Mouse (Mus musculus) neural tube, embryonic 11.5 days (tissue): ENCODE measurements around the gene Mras. TPM values are rescaled to one million over a fixed set of nuclear protein-coding genes. Genes with fewer than 3 reads are reported as not detected.
A peak's percentile ranks its signal among the peaks of the same experiment; 100 is the strongest.

Source experiments
- ATAC-seq: fragments of 200-750 bp; cut with Nextera tagmentation; 2 replicates; pipeline ENCODE4 v1.8.0; 2017; ENCODE audit warnings: moderate number of reproducible peaks, mild to moderate bottlenecking, moderate TSS enrichment, moderate library complexity; ENCODE audit not compliant: insufficient read depth, low FRiP score, low TSS enrichment
- DNase-seq: peaks from one replicate; pipeline ENCODE4 v3.0.0-alpha.2; 2015; ENCODE audit warnings: low spot score
- H3K27ac ChIP-seq: fragments of 300-500 bp; sonication (generic); 2 replicates; pipeline ENCODE4 v1.5.1; 2014; ENCODE audit warnings: low read depth, mild to moderate bottlenecking, low read length
- H3K27me3 ChIP-seq: fragments of 300-500 bp; sonication (generic); 2 replicates; pipeline ENCODE4 v1.6.1; 2014; ENCODE audit warnings: mild to moderate bottlenecking, low read length, mixed read lengths; ENCODE audit not compliant: control insufficient read depth, insufficient read depth
- H3K36me3 ChIP-seq: fragments of 300-500 bp; sonication (generic); 2 replicates; pipeline ENCODE4 v1.6.1; 2014; ENCODE audit warnings: mild to moderate bottlenecking, low read length, moderate library complexity, mixed read lengths; ENCODE audit not compliant: control insufficient read depth, insufficient read depth
- H3K4me1 ChIP-seq: fragments of 300-500 bp; sonication (generic); 2 replicates; pipeline ENCODE4 v1.6.1; 2014; ENCODE audit warnings: low read length, mixed read lengths; ENCODE audit not compliant: control insufficient read depth, insufficient read depth
- H3K4me2 ChIP-seq: fragments of 300-500 bp; sonication (generic); 2 replicates; pipeline ENCODE4 v1.6.1; 2014; ENCODE audit warnings: low read depth, mild to moderate bottlenecking, moderate library complexity
- H3K4me3 ChIP-seq: fragments of 300-500 bp; sonication (generic); 2 replicates; pipeline ENCODE4 v1.5.1; 2014; ENCODE audit warnings: low read depth, low read length
- H3K9ac ChIP-seq: fragments of 300-500 bp; sonication (generic); 2 replicates; pipeline ENCODE4 v1.6.1; 2014; ENCODE audit warnings: mild to moderate bottlenecking, low read length
- H3K9me3 ChIP-seq: fragments of 300-500 bp; sonication (generic); 2 replicates; pipeline ENCODE4 v1.6.1; 2016; ENCODE audit warnings: low read length; ENCODE audit not compliant: control insufficient read depth
- WGBS: fragments of 180-500 bp; shearing (Covaris S2); extraction: QIAGEN DNeasy Blood & Tissue Kit; methylation state at CpG from one replicate; pipeline ENCODE4 v1.1.7; 2014; 5-methylcytosine and 5-hydroxymethylcytosine counted together
- polyA plus RNA-seq: library from polyadenylated mRNA; unstranded; fragments of >200 nt; fragmentation: Nextera tagmentation; extraction: Ambion mirVana; gene quantifications from 2 replicates; pipeline ENCODE4 v1.2.1, GENCODE M21; 2014

The Mras gene
- polyA plus RNA-seq, 1 experiment from 2014 or later = 17.5 TPM

DNA sequence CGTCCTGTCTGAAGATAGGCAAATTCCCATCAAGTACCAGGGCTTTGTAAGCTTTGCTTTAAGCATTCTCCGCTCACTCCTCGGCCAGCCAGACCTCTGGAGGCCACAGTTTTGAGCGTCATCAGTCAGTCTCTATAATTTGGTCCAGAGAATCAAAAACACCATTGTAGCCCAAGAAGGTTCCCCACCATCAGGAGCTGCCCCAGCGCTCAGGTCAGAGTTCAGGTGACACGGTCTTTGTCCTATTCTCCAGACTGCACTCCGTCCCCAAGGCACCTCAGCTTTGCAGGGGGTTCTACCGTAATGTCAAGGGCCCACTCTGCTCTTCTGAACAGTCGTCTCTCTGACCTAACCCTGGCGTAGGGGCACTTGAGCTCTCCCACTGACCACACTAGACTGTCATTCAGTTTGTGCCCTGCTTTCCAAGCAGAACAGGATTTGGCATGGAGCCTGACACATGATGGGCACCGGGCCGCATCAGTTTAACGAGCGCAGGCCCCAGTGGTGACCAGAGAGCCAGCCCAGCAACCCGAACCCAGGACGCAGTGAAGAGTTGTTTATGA lies 1.5 kb downstream of the Mras start:
- Histone ChIP-seq H3K9me3 (no peaks in the 10 kb centered on the region), H3K27me3 (peaks cover 20% of the 10 kb centered on the region), H3K27ac (peak overlapping the region; percentile 72; the same call in 1 of the 2 replicates), H3K4me3 (peak overlapping the region; percentile 82), H3K36me3 (no peaks in the 10 kb centered on the region), H3K4me2 (peak overlapping the region; percentile 87), H3K9ac (peak overlapping the region; percentile 90), H3K4me1 (peaks cover 8% of the 10 kb centered on the region)
- ATAC-seq = peak; percentile 42; the same call in 1 of the 2 replicates
- WGBS = 15% methylated on average over 16 of the region's 16 CpGs
- peak; percentile 26 for DNase-seq

DNA sequence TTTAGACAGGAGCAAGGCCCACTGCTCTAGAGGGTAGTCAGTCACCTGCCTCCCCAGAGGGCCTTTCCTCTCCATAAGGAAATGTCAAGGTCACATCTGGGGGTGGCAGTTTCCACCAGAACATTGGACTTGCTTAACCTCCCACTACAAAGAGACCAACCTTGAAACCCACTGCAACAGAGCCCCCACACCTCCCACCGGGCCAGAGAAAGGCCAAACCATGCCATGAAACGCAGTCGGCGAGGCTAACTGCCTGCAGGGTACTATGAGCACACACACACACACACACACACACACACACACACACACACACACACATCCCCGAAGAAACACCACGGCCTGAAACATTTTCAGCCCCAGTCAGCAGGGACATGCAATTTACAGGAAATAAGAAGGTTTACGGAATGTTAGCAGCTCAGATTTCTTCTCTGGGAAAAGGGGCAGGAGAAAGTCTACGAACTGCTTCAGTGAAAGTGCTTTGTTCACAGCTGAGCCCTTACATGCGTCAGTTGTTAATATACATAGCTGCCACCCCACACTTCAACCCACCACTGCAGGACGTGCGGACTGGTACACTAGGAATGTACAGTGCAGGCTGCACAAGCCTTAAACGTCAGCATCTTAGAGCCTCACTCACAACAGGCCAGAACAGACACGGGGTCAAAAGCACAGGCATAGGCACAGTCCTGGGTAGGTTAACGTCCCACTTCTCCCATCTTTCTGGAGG lies 2.1 kb downstream of the Mras start:
- Histone ChIP-seq H3K9ac (peak overlapping the region; percentile 90), H3K4me2 (peak overlapping the region; percentile 87), H3K4me1 (peaks cover 8% of the 10 kb centered on the region), H3K27me3 (peaks cover 20% of the 10 kb centered on the region), H3K4me3 (peak overlapping the region; percentile 82), H3K36me3 (no peaks in the 10 kb centered on the region), H3K9me3 (no peaks in the 10 kb centered on the region), H3K27ac (no peak overlapping the region)
- 46% methylated on average over 14 of the region's 14 CpGs for WGBS
- DNase-seq (peak; percentile 33), ATAC-seq (peak; percentile 31; the same call in 1 of the 2 replicates)

DNA sequence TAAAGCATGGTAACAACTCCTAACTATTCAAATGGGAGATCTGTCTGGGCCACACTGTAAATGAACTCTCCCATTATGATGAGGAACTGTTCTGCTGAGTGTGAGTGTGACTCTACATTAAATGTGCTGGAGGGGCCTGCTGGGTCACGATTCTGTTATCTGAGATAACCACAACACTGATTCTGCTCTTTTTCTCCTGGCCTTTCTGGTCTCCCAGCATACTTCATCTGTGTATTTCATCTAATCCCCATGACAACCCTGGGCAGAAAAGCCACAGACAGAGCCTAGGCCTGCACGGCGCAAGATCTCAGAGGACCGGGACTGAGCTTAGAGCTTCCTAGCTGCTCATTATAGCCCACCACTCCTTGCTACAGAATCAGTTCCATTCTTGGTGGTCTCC lies 4.7 kb downstream of the Mras start:
- Histone ChIP-seq H3K4me3 (no peak overlapping the region), H3K27me3 (peaks cover 7% of the 10 kb centered on the region), H3K27ac (no peak overlapping the region), H3K9ac (no peak overlapping the region), H3K36me3 (no peaks in the 10 kb centered on the region), H3K9me3 (no peaks in the 10 kb centered on the region), H3K4me1 (peaks cover 8% of the 10 kb centered on the region), H3K4me2 (no peak overlapping the region)
- ATAC-seq (no peak), DNase-seq (no peak)
- WGBS = 93% methylated on average over 4 of the region's 4 CpGs

DNA sequence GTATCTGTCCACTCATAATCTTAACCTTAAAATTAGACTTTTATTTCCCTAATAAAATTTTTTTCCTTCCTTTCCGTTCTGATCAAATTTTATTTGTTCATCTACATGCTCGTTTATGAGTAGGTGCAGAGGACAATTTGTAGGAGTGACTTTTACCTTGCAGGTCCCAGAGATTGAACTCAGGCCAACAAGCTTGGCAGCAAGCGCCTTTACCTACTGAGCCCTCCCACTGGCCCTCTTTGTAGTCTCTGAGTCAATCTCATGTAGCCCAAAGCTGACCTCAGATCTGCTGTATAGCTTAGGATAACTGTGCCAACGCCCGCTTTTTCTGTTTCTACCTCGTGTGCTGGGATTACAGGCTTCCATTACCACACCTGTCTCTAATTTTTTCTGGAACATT lies 5.2 kb downstream of the Mras start:
- H3K4me1 ChIP-seq = peaks cover 8% of the 10 kb centered on the region
- H3K4me2 ChIP-seq = no peak overlapping the region
- no peak for DNase-seq
- no peak overlapping the region for H3K4me3 ChIP-seq
- H3K27me3 ChIP-seq = peaks cover 2% of the 10 kb centered on the region; the same call in 1 of the 2 replicates
- no peak overlapping the region for H3K27ac ChIP-seq
- ATAC-seq = no peak
- no peaks in the 10 kb centered on the region for H3K9me3 ChIP-seq
- H3K9ac ChIP-seq = no peak overlapping the region
- WGBS = 90% methylated on average over 6 of the region's 6 CpGs
- no peaks in the 10 kb centered on the region for H3K36me3 ChIP-seq

DNA sequence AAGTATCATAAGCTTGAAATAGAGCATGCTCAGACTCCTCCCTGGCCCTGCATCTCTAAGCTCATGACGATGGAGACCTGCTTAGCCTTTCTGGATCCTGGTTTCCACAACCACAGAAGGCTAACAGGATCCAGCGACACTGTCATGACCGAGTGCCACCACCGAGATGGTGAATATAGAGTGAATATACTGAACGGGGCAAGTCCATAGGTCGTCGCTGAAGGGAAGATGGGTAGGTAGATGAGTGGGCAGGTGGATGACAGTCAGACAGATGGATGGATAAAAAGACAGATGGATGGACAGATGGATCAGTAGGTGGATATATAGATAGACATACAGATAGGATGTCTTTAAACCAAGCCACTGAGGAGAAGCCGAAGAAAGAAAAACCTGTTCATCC lies 5.8 kb downstream of the Mras start:
- Histone ChIP-seq H3K9ac (no peak overlapping the region), H3K4me3 (no peak overlapping the region), H3K27me3 (no peaks in the 10 kb centered on the region), H3K36me3 (no peaks in the 10 kb centered on the region), H3K27ac (no peak overlapping the region), H3K4me1 (peaks cover 8% of the 10 kb centered on the region), H3K4me2 (no peak overlapping the region), H3K9me3 (no peaks in the 10 kb centered on the region)
- ATAC-seq = no peak
- WGBS = 93% methylated on average over 8 of the region's 8 CpGs
- DNase-seq = no peak

DNA sequence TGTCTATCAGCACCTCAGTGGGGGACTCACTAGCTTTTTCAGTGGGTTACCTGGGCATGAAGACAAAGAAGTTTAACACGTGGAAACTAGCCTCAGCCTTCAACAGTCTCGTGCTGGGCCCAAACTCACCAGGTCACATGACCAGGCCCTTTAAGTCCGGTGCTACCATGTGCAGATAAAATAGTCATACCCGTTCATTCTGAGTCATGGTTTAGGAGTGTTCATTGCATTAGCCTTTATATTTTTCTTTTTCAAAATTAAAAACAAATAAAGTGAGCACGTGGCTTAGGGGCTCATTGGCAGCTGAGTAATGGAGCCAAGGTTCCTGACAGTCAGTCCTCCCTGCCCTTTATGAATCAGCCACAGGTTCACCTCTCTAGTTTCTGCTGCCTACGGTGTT lies 6.4 kb downstream of the Mras start:
- Histone ChIP-seq H3K27me3 (no peaks in the 10 kb centered on the region), H3K4me2 (no peak overlapping the region), H3K9ac (no peak overlapping the region), H3K27ac (no peak overlapping the region), H3K4me1 (peaks cover 7% of the 10 kb centered on the region), H3K36me3 (no peaks in the 10 kb centered on the region), H3K4me3 (no peak overlapping the region), H3K9me3 (no peaks in the 10 kb centered on the region)
- WGBS = 92% methylated on average over 6 of the region's 6 CpGs
- DNase-seq (no peak), ATAC-seq (no peak)

DNA sequence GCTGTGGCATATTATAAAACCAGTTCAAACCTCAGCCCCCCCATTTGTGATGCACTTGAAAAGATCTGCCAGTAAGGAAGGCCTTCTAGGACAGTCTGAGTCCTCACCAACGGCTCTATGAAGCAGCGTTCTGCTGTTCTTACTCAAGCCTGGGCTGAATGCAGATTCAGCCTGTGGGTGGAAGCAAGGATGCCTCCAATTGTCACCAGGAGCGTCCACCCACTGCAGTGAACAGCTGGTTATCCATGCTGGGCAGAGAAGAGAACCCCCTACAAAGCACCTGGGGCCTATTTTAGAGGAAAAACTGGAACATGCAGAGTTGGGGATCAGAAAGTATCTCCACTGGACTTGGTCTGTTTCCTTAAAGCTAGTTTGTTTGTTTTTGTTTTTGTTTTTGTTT lies 7.3 kb downstream of the Mras start:
- DNase-seq = no peak
- WGBS = 89% methylated on average over 3 of the region's 3 CpGs
- Histone ChIP-seq H3K27ac (no peak overlapping the region), H3K36me3 (no peaks in the 10 kb centered on the region), H3K9ac (no peak overlapping the region), H3K4me3 (no peak overlapping the region), H3K4me1 (peaks cover 7% of the 10 kb centered on the region), H3K27me3 (no peaks in the 10 kb centered on the region), H3K9me3 (no peaks in the 10 kb centered on the region), H3K4me2 (no peak overlapping the region)
- ATAC-seq = no peak

DNA sequence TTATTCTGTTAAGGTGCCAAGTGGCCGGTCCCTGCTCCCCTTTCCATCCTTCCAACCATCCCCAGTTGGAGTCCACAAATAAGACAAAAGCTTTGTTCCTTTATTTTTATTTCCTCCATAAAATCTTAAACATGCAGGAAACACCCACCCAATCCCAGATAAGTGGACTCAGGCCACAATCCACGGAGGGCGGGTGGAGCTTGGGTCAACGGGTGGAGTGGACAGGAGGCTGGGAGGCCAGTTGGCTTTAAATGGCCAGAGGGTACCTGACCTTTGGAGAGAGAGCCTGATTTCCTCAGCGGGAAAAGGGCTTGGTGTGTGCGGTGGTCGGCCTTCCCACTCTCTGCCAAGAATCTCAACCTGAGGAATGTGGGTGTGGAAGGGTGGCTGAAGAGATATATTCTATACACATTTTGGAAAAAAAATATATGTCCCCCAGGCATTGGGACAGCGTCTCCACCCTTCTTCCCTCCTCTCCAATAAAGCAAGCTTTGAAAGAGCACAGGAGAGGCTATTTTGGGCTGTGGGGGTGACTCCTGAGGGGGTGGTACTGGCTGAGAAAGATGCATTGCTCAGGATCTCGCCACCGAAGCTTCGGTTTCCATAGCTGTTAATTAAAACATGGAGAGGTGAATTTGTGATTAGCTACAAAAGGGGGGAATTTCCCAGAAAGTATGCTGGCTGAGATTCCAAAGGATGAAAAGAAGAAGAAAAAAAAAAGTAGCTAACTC lies 8.4 kb downstream of the Mras start:
- Histone ChIP-seq H3K4me1 (peaks cover 4% of the 10 kb centered on the region; the same call in 1 of the 2 replicates), H3K4me2 (no peak overlapping the region), H3K9ac (no peak overlapping the region), H3K36me3 (no peaks in the 10 kb centered on the region), H3K27me3 (no peaks in the 10 kb centered on the region), H3K27ac (no peak overlapping the region), H3K9me3 (no peaks in the 10 kb centered on the region), H3K4me3 (no peak overlapping the region)
- ATAC-seq (no peak), DNase-seq (no peak)
- 84% methylated on average over 11 of the region's 11 CpGs for WGBS
